Mouse (Mus musculus): ENCODE data around the gene Sik3.
"Not testable (repeated sequence)": the region's sequence is repeated elsewhere in the genome, so short reads cannot be mapped to it uniquely, and the experiment has no call there.

The Sik3 gene

DNA sequence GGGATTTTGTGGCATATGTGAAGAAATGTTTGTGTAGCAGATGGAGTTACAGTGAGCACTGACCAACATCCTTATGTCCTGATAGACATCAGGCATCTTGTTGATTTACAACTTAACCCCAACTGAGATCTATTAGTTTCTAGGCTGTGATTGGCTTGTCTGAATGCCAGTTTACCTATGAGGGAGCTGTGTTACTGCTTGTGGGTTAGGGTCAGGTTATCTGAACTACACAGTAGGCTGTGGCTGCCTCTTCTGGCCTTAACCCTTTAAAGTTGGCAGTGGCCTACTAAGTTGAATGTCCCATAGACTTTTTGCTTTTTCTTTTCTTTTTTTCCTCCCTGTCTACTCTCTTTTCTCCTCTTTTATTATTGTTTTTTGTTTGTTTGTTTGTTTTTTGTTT lies 98.7 kb downstream of the Sik3 start:
- DNase-seq (ENCODE audit: low spot score) = no peak

DNA sequence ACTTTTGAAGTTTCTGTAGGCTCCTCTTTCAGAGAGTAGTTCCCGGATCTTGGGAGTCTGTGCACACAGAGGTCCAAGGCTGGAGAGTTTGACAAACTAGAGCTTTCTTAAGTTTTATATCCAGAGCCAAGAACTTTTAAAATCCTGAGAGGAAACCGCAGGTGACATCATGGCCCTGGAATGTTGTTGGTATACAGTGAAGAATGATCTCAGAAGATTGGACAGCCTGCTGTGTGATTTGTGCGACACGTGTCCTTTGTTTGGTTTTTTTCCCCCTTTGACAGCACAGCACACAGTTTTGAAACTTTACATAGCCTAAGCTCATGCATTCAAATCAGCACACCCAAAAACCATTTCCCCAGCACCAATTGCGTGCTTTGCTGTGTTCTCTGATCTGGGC lies 99.6 kb downstream of the Sik3 start:
- no peak for DNase-seq (ENCODE audit: low spot score)

DNA sequence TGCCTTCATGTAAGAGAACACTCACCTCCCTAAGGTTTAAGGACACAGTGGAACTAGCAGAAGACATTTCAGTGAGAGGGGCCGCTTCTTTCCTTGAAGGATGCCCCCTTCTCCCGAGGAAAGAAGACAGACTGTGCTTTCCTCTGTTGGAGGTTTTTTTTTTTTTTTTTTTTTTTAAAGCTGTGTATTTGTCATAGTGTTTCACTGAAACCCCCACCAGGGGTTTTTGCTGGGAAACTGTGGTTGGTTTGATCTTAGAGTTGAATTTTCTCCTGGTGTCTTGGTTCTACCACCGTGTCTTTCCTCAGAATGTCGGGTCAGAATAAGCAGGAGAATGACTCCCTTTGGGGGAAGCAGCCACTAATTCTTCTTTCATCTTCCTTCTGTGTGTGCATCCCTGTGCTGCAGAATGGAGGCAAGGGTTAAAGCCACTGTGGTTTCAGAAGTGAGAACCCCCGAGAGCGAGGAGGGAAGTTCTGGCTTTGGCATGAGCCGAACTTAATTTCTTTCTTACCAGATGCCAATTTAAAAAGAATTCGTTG lies 106.3 kb downstream of the Sik3 start:
- no peak for DNase-seq (ENCODE audit: low spot score)

DNA sequence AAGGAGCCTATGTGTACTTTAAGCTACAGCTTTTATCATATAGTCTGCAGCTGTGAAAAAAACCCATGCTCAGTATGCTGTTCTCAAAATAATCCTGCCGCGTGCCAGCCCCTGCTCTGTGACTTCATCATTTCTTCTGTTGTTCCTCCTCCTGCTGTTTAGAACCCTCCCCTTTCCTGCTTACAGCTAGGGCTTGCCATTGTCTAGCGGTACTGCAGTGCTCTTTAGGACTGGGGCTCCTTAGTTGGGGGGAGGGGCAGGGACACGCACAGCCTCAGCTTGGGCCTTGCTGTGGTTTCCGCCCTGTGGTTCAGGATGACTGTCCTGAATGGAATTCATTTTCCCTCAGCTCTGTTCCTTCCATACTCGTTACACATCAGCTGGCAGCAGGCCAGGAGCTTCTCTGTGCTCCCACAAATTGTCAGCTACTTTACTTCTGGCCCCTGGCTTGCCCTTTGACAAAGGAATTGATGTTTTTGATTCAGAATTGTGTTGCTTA lies 107.4 kb downstream of the Sik3 start:
- peak; percentile 28 for DNase-seq (ENCODE audit: low spot score)

DNA sequence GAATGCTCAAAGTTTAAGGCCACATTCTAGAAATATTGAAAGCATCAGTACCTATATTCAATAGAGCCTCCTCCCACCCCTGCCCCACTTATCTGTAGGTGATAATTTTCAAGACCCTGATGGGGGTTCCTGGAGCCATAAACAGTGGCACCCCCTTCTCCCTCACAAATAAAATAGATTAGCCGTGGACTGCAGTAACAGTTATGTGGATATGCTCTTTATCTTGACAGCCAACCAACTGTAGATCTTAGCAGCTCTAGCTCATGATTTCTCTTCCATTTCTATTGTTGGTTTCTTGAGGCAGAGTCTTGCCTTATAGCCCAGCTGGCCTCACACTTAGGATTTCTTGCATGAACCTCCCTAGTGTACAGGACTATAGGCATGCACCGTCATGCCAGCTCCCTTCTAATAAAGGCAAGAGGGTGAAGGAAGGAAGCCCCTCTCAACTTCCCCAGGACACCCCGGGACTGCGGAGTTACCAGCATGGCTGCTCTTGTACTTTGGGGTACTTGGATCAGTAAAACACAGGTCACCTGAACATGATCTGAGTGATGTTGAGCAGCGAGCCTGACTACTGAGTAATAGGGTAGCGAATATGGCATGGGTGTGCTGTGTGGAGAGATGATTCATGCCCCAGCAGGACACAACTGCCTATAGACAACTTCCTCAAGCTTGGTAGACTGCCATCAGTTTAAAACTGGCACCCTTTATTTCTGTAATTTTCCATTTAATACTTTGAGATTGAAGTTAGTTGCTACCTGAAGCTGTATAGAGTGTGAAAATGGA lies 108.0 kb downstream of the Sik3 start:
- DNase-seq (ENCODE audit: low spot score) = no peak

DNA sequence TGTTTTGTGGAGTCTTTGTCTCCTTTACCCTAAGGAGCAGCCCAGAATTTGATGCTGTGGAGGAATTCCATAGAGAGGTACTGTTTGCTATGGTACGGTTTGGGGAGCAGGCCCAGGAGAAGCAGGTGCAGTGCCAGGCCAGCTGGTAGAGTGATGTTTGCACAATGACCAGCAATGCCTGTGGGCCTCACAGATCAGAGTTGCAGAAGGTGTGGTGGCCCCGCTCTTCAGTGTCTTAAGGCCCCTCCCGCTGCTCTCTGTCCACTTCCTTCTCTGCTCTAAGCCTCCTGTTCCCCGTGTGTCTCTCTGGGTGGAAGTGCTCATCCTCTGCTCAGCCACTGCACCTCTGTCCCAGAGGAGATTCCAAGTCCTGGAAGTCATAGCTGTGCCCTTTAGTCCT lies 108.9 kb downstream of the Sik3 start:
- no peak for DNase-seq (ENCODE audit: low spot score)

DNA sequence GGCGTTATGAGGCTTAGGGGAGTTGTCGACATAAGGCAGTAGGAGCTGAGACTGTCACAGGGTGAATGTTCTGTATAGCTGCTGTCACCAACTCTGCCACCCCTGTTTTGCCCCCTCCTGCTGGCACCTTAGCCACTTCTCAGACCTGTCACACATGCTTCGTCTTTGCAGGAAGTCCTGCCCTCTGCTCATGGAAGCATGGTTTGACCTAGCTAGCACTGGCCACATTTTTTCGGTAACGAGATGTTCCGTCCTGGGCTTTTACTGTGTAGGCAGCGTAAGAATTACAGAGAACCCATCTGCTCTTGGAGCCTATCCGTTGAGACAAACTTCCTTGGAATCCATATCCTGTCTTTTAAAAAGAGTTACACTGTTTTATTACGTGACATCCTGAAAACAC lies 110.1 kb downstream of the Sik3 start:
- DNase-seq (ENCODE audit: low spot score) = no peak

DNA sequence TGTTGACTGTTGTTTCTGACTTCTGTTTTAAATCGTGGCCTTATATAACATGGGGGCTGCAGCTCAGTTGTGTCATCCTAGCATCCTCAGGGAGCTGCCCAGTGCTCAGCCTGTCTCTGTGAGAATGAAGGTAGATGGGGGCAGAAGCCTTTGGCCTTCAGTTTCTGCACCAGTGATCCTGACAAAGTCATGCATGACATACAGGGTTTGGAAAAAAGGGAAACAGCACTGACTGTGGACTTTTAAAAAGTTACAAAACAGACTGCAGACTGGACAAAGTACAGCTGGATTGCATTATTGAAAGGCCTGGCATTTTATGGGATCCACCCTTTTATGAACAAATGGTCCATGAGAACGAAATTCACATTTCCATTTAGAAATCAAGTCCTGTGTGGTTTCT lies 113.7 kb downstream of the Sik3 start:
- DNase-seq (ENCODE audit: low spot score) = no peak

DNA sequence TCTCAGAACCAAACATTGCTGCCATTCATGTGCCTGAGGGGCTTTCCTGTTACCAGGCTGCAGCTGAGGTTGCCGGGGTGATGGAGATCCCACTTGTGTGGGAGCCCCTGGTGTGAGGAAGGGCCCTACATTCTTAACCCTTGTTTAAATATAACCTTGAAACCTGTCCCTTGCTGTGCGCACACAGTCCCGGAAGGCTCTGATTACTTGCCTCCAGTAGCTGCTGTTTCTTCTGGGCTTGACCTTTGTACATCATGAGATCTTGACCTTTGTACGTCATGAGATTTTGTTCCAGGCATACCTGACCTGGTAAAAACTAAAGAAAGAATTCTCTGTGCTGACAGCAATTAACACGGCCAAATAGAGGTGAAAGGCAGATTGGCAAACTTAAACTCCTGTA lies 114.7 kb downstream of the Sik3 start:
- no peak for DNase-seq (ENCODE audit: low spot score)

DNA sequence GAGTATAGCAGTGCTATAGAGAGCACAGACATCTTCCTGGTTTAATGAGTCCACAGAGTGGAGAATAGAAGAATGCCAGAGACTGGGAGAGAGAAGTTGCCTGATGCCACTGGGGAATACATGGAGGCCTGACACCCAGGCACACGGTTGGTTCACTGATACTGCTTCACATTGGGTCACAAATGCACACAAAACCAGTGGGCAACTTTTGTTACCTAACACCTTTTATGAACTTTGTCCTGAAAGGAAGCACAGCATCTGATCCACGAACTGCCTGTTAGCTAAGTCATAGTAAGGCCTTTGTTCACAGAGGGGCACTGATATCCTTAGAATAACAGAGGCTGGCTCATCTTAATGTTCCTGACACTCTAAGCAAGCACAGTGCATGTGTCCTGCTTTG lies 116.6 kb downstream of the Sik3 start:
- DNase-seq (ENCODE audit: low spot score) = no peak

DNA sequence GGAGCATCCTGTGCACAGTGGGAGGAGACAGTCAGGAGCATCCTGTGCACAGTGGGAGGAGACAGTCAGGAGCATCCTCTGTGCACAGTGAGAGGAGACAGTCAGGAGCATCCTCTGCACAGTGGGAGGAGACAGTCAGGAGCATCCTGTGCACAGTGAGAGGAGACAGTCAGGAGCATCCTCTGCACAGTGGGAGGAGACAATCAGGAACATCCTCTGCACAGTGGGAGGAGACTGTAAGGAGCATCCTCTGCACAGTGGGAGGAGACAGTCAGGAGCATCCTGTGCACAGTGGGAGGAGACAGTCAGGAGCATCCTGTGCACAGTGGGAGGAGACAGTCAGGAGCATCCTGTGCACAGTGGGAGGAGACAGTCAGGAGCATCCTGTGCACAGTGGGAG lies 120.2 kb downstream of the Sik3 start:
- DNase-seq (ENCODE audit: low spot score) = not testable (repeated sequence)

DNA sequence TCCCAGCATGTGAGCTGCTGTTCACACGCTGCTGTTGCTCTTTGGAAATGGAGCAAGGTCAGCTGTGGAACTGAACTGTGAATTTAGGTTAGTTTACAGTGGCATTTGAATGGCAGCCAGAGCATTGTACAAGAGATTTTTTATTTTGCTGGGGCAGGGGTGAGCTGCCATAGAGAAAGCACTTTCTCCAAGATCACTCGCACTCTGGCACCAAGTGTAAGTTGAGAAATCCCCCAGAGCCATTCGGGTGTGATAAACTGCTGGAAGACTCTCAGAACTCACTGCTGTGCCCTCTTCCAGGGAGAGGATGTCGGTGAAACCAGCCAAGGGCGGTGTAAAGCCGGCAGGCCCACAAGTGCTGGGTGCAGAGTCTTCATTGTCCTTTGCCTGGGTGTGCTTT lies 126.2 kb downstream of the Sik3 start:
- DNase-seq (ENCODE audit: low spot score) = no peak

DNA sequence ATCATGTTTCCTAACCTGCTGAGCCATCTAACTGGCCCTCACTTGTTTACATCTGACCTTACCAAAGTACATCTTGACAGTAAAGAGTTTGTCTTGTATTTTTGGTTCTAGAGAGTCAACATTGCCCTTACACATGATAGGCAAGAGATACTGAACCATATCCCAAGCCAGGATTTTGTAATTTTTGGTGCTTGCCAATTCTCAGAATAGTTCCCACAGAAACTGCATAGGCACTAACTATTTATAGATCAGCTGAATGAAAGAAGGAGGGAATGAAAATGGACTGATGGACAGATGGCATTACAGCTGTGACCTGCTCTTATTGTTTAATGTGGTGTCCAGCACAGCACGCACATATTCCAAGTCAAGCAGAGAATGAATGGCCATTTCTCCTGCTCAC lies 128.2 kb downstream of the Sik3 start:
- no peak for DNase-seq (ENCODE audit: low spot score)

DNA sequence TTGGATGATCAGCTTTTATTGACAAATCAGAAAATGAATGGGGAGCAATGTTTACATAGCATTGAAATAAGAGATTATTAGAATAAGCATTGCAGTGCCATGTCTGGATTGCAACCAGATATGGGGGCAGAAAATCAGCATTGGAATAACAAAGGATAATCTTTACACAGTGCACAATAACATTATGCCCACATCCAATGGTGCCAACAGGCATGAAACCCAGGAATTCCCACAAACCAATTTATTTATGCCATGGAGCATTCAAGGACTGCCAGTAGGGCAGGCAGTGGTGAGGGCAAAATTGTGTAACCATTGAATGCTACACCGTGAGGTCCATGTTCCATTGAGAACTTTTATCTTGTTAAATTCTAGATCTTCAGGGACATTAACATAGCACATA lies 129.4 kb downstream of the Sik3 start:
- no peak for DNase-seq (ENCODE audit: low spot score)

DNA sequence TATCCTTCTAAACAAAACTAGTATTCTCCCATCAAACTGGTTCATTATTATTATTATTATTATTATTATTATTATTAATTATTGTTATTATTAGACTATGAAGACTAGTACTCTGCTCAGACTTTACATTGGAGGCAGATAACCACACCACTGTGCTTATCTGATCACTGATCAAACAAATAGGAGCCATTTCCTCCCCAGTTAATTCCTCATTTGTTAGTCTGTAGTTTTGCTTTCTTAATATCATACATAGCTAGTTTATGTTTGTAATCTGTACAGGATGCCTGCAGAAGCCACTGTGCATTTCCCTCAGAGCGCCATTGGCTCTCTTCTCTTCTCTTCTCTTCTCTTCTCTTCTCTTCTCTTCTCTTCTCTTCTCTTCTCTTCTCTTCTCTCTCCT lies 129.9 kb downstream of the Sik3 start:
- no peak for DNase-seq (ENCODE audit: low spot score)

DNA sequence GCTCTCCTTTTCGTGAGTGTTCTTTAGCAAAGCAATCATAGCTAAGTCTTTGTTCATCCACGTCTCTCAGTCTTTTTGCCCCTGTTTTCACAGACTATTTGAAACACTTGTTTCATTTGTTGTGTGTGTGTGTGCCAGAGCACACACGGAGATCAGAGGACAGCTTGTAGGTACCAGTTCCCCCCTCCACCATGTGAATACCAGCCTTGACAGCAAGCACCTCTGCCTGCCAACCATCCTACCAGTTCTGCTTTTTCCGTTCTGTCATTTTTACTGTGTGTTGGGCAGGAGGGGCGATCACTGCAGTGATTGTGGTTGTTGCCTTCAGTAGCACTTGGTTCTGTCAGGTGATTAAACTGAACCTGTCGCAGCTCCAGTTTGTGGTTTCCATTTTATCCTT lies 132.4 kb downstream of the Sik3 start:
- no peak for DNase-seq (ENCODE audit: low spot score)

DNA sequence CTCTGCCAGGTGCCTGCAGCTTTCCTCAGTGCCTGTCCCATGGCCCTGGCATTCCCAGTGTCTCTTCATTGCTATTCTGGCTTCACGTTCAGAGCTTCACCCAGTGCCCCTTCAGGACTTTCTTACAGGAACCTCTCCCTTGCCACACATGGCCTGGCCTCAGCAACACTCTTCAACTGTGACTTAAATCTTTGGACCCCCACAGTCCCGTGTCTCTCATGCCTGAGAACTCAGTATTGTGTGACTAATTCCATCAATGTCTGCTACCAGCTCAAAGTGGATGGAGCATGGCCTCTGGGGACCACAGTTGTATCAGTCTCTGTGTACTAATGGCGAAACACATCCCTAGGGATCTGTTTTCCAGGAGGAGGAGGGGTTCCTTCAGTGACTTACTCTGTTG lies 133.8 kb downstream of the Sik3 start:
- DNase-seq (ENCODE audit: low spot score) = no peak

DNA sequence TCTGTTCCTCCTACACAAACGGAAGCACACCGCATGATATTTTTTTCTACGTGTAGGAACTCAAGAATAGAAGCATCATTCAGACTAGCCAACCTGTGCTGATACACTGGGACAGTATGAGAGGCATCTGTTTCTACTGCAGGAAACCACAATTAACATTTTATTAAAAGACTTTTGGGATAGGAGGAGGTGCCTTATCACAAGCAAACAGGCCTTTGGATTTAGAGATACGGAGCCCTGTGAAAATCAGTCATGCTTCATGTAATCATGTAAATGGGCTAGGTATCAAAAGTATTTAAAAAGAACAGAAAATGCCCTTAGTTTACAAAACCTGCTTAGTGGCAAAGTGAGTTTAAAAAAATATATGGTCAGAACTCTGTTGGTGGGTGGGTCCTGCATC lies 136.1 kb downstream of the Sik3 start:
- DNase-seq (ENCODE audit: low spot score) = no peak

DNA sequence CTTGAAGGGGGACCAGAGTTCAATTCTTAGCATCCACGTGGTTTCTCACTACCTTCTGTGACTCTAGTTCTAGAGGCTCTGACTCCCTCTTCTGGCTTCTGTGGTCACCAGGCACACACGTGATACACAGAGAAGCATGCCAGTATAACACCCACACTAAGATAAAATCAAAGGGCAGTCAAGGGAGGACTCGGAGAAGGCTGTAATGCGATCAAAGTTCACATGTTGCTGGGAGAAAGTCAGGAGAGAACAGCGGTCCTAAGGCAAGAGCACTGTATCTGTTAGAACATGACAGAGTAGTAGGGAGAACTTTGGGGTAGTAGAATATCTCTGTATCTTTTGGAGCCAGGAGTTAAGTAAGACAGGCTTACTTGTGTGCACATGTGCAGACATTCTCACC lies 136.8 kb downstream of the Sik3 start:
- no peak for DNase-seq (ENCODE audit: low spot score)

DNA sequence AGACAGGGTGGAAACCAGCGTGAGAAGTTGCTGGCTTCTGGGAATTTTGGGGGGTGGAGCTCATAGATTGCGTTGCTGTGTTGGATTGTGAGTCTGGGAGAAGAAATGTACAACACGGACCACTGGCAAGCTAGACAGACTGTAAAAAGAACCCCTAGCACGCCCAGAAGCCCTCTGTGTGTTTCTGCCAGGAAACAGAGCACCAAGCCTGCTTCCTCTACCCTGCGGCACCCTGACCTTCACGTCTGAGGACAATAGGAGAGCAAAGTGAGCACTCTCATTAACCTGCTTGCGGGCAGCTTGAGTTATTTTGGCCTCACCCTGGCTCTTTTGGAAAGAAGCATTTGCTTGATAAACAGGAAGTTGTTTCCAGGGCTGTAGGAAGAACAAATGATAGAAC lies 137.5 kb downstream of the Sik3 start:
- no peak for DNase-seq (ENCODE audit: low spot score)

DNA sequence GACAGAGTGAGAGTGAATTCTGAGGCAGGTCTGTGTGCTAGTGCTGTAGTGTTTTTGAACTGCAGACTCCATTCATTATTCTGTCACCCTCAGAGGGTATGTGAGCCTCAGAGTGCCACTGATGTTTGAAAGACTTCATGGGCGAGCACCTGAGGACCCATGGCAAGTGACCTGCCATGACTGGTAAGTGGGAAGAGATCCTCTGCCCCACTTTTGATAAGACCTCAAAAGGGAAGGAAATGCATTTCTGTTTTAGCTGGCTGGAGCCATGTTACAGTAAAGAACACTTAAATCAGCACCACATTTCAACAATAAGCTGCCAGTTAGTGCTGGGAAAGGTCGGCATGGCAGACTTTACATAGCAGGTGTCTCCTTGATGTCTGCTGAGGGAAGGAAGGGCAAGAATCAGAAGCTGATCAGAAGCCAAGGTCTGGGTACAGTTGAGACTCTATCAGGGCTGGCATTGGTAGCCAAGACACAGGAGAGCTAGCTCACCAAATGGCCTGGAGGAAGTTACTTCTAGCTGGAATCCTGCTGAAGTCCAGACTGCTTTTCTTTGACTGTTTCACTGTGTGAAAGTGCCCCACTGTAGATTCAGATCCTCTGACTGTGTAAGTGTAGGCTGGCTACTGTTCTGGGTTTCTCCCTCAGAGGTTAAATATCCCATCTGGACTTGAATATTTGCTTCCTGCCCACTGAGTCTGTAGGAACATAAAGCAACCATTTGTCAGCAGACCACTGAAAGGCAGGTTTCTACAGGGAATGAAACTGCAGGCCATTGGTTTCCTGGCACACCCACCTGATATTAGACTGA lies 138.5 kb downstream of the Sik3 start:
- DNase-seq (ENCODE audit: low spot score) = no peak

DNA sequence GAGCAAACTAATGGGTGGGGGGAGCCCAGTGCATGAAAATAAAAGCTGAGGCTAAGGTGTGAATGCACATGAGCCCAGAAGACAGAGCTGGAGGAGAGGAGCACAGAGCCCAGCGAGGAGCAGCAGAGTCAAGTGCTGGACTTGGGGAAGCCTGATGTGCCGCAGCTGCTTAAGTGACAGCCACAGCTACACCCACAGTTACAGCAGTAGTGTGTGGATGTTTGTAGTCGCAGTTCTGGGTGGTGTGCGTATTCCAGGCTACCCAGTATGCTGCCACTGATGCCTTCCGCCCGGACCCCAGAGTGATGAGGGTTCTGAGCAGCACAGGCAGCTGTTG lies 139.1 kb downstream of the Sik3 start:
- DNase-seq (ENCODE audit: low spot score) = no peak
